Mouse (Mus musculus) neural tube, embryonic 13.5 days (tissue): ENCODE measurements at regions not wholly inside any gene's neighbourhood (a gene's known extent, or its start where the extent isn't known, plus 50 kb on each side); places are given as distances from the start of the nearest gene placed in this dataset.

Source experiments
- ATAC-seq: fragments of 200-750 bp; cut with Nextera tagmentation; 2 replicates; pipeline ENCODE4 v1.8.0; 2017; ENCODE audit warnings: low read depth, mild to moderate bottlenecking, moderate TSS enrichment, moderate library complexity
- H3K27ac ChIP-seq: fragments of 300-500 bp; sonication (generic); replicated peaks from 2 replicates; pipeline ENCODE4 v1.5.1; 2015; ENCODE audit warnings: moderate library complexity, mild to moderate bottlenecking, inconsistent platforms
- H3K27me3 ChIP-seq: fragments of 300-500 bp; sonication (generic); 2 replicates; pipeline ENCODE4 v1.6.1; 2015; ENCODE audit warnings: mild to moderate bottlenecking, inconsistent platforms
- H3K36me3 ChIP-seq: fragments of 300-500 bp; sonication (generic); 2 replicates; pipeline ENCODE4 v1.6.1; 2015; ENCODE audit warnings: mild to moderate bottlenecking, inconsistent platforms
- H3K4me1 ChIP-seq: fragments of 300-500 bp; sonication (generic); replicated peaks from 2 replicates; pipeline ENCODE4 v1.6.1; 2015; ENCODE audit warnings: inconsistent platforms
- H3K4me2 ChIP-seq: fragments of 300-500 bp; sonication (generic); 2 replicates; pipeline ENCODE4 v1.6.1; 2015; ENCODE audit warnings: inconsistent platforms, mild to moderate bottlenecking, moderate library complexity
- H3K4me3 ChIP-seq: fragments of 300-500 bp; sonication (generic); 2 replicates; pipeline ENCODE4 v1.5.1; 2015; ENCODE audit warnings: mild to moderate bottlenecking, inconsistent platforms
- H3K9ac ChIP-seq: fragments of 300-500 bp; sonication (generic); 2 replicates; pipeline ENCODE4 v1.6.1; 2015; ENCODE audit warnings: moderate library complexity, mild to moderate bottlenecking, inconsistent platforms
- H3K9me3 ChIP-seq: fragments of 300-500 bp; sonication (generic); 2 replicates; pipeline ENCODE4 v1.6.1; 2016; ENCODE audit warnings: inconsistent platforms
- WGBS: fragments of 180-500 bp; shearing (Covaris S2); methylation state at CpG from one replicate; pipeline ENCODE4 v1.1.7; 2015; 5-methylcytosine and 5-hydroxymethylcytosine counted together

DNA sequence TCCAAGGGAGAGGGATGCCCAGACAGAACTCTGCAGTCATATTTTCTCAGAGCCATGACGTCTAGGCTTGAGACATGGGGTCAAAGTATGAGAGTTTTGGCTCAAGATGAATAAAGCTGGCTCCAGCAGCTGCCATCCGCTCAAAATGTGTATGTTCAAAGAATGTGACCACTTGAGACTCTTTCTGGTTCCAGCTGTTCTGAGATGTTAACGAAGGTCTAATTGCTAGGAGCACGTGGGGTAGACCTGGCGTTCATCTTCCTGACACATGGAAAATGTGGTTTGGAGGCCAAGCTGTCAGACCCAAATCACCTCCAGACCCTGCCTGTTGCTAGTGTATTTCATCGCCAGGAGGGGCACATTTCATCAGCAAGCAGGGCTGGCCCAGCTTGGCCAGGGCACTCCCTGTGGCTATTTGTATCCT is 58.9 kb upstream of the Ankrd1 start:
- Histone ChIP-seq H3K36me3 (no peaks in the 10 kb centered on the region), H3K4me2 (no peak overlapping the region), H3K27me3 (no peaks in the 10 kb centered on the region), H3K9ac (no peak overlapping the region), H3K4me1 (no peaks in the 10 kb centered on the region), H3K4me3 (no peak overlapping the region), H3K9me3 (no peaks in the 10 kb centered on the region), H3K27ac (no peak overlapping the region)
- 75% methylated on average over 6 of the region's 6 CpGs for WGBS
- no peak for ATAC-seq

DNA sequence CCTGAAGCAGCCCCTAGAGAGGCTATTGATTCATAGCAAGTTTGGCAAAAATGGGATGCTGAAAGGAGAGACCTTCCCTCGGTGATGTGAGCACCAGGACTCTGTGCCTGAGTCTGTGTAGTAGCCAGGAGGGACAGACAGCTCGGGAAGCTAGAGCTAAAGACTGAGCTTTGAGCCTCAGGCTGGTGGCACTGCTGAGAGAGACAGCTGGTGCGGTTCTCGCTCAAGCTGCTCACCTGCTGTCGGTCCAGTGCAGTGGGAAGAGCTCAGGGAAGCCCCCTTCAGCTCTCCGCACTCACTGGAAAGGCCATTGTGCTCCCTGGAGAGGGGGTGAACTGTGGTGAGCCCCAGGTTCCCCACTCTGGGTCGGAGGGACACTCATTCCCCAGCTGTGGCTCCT is 60.4 kb upstream of the Ankrd1 start:
- no peaks in the 10 kb centered on the region for H3K36me3 ChIP-seq
- H3K9me3 ChIP-seq, result no peaks in the 10 kb centered on the region
- H3K27me3 ChIP-seq, result no peaks in the 10 kb centered on the region
- no peak overlapping the region for H3K4me2 ChIP-seq
- no peaks in the 10 kb centered on the region for H3K4me1 ChIP-seq
- H3K27ac ChIP-seq, result no peak overlapping the region
- no peak overlapping the region for H3K4me3 ChIP-seq
- WGBS, result 75% methylated on average over 7 of the region's 7 CpGs
- no peak overlapping the region for H3K9ac ChIP-seq
- no peak for ATAC-seq

DNA sequence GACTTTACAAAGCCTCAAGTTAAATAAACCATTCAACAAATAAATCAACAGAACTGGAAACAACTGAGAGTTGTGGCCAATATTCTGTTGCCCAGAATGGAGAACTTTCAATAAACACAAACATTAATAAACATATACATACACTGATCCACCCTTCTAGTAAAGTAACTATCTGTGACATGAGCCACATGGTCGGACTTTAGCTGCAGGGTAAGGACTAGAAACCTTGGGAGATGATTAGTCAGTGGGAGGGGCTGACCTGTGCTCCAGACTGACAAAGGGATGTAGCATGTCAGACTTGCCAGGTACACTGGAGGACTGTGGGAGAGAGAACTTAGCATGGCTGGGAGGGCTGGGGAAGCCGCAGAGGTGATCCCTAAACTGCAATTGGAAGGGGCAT is 61.6 kb upstream of the Ankrd1 start:
- 70% methylated on average over 2 of the region's 2 CpGs for WGBS
- Histone ChIP-seq H3K27me3 (no peaks in the 10 kb centered on the region), H3K4me2 (no peak overlapping the region), H3K9ac (no peak overlapping the region), H3K4me1 (no peaks in the 10 kb centered on the region), H3K4me3 (no peak overlapping the region), H3K27ac (no peak overlapping the region), H3K9me3 (no peaks in the 10 kb centered on the region), H3K36me3 (no peaks in the 10 kb centered on the region)
- no peak for ATAC-seq

DNA sequence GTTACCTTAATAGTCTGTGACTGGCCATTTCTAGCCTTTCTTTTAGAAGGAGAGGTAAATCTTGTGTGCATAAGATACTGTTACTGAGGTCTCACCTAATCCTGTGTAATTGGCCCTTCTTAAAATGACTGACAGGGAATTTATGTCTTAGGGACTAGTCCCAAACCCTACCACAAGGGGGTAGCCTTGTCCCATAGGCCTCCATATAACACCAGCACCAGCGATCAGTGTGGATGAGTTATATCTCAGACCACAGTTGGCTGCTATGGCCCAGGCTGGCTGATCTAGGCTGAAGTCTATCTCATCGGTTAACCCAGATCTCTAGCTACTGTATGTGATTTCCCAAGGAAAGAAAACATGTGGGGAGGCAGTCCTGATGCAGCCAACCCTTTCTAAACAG is 63.2 kb upstream of the Ankrd1 start:
- H3K4me3 ChIP-seq, result no peak overlapping the region
- no peaks in the 10 kb centered on the region for H3K9me3 ChIP-seq
- no peaks in the 10 kb centered on the region for H3K36me3 ChIP-seq
- H3K4me1 ChIP-seq, result no peaks in the 10 kb centered on the region
- no peaks in the 10 kb centered on the region for H3K27me3 ChIP-seq
- H3K4me2 ChIP-seq, result no peak overlapping the region
- 24% methylated on average over 2 of the region's 2 CpGs for WGBS
- H3K9ac ChIP-seq, result no peak overlapping the region
- no peak overlapping the region for H3K27ac ChIP-seq
- peak; percentile 50; the same call in 1 of the 2 replicates for ATAC-seq

DNA sequence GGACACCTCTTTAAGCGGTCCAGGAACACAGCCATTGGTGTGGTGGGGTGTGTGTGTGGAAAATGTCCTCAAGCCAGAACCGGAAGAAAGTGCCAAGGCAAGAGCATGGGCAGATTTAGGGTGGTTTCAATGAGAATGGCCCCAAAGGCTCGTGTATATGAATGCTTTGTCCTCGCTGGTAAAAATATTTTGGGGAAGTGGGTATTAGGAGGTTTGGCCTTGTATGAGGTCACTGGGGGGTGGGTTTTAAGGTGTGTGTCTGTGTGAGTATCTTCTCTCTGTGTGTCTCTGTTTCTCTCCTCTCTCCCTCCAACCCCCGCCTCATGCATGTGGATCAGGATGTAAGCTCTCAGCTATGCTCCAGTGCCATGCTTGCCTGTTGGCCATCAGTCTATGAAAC is 69.8 kb upstream of the Ankrd1 start:
- H3K27ac ChIP-seq, result no peak overlapping the region
- no peak overlapping the region for H3K4me3 ChIP-seq
- no peaks in the 10 kb centered on the region for H3K27me3 ChIP-seq
- ATAC-seq, result no peak
- no peak overlapping the region for H3K9ac ChIP-seq
- no peaks in the 10 kb centered on the region for H3K4me1 ChIP-seq
- H3K9me3 ChIP-seq, result no peaks in the 10 kb centered on the region
- H3K4me2 ChIP-seq, result no peak overlapping the region
- no peaks in the 10 kb centered on the region for H3K36me3 ChIP-seq
- WGBS, result 89% methylated on average over 5 of the region's 5 CpGs

DNA sequence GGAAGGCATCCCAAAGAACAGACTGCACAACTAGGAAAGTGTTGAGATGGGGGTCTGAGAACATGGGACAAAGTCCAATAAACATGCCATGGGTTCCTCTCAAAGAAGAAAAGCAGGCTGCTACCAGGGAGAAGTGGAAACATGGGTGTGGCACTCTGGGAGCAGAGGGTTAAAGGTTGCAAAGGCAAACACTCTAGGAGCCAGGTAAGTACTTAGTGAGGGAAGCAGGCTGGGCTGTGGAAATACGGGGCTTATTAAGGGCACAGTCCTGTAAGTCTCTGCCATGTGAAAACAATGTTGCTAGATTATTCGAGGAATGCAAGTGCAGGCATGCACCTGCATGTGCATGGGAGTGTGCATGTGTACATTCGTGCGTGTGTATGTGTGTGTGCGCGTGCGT is 71.7 kb upstream of the Ankrd1 start:
- Histone ChIP-seq H3K4me1 (no peaks in the 10 kb centered on the region), H3K9ac (no peak overlapping the region), H3K27me3 (no peaks in the 10 kb centered on the region), H3K4me3 (no peak overlapping the region), H3K9me3 (no peaks in the 10 kb centered on the region), H3K4me2 (no peak overlapping the region), H3K36me3 (no peaks in the 10 kb centered on the region), H3K27ac (no peak overlapping the region)
- WGBS, result 96% methylated on average over 7 of the region's 7 CpGs
- ATAC-seq, result no peak

DNA sequence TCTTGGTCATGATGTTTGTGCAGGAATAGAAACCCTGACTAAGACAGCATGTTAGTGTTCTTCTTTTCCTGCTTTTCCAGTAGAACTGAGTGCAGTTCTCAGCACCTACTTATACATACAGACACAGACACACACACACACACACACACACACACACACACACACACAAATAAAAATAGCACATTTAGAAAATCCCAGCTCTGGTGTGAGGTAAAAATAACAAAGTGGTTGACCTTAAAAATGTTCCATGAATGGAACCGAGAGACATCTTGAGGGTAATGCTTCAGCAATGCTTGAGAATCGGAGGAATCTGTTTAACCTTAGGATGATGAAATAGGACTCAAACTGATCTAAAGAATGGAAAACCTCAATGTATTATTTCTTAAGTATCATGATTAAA is 84.4 kb upstream of the Ankrd1 start:
- Histone ChIP-seq H3K9me3 (no peaks in the 10 kb centered on the region), H3K27me3 (no peaks in the 10 kb centered on the region), H3K9ac (no peak overlapping the region), H3K36me3 (no peaks in the 10 kb centered on the region), H3K27ac (no peak overlapping the region), H3K4me2 (no peak overlapping the region), H3K4me1 (no peaks in the 10 kb centered on the region), H3K4me3 (no peak overlapping the region)
- 95% methylated on average over 2 of the region's 2 CpGs for WGBS
- no peak for ATAC-seq

DNA sequence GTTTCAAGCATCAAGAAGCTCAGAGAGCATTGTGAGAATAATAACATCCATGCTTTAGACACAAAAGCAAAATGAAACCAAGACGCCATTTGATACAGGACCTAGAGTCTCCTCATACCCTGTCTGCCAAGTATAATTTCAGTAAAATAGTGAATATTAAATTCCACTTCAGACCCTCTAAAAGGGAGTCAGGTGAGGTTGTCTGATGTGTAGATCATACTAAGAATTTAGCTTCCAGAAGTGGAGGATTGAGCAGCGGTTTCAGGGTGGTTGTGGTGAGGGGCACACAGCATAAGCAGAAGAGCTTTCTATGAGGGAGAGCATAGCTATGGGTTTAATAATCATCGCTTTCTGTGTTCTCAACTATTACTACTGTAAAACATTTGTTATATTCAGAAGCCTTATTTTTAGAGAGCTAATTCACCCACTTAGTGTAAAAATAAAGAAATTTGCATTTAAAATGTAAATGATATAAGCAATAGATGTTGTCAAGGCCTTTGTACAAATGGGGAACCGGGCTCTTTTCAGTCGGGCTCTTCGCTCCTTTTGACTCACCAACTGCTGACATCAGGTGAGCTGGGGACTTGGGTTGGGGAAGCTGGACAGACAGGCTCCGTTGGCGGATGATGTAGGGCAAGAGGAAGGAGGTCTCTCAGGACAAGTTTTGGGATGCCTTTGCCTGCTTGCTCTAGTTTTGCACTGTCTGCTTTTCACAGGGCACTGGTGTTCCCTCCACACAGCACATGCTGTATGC is 85.2 kb upstream of the Ankrd1 start:
- Histone ChIP-seq H3K9ac (no peak overlapping the region), H3K4me1 (no peaks in the 10 kb centered on the region), H3K36me3 (no peaks in the 10 kb centered on the region), H3K27me3 (no peaks in the 10 kb centered on the region), H3K4me3 (no peak overlapping the region), H3K27ac (no peak overlapping the region), H3K4me2 (no peak overlapping the region), H3K9me3 (no peaks in the 10 kb centered on the region)
- ATAC-seq, result no peak
- 93% methylated on average over 8 of the region's 8 CpGs for WGBS

DNA sequence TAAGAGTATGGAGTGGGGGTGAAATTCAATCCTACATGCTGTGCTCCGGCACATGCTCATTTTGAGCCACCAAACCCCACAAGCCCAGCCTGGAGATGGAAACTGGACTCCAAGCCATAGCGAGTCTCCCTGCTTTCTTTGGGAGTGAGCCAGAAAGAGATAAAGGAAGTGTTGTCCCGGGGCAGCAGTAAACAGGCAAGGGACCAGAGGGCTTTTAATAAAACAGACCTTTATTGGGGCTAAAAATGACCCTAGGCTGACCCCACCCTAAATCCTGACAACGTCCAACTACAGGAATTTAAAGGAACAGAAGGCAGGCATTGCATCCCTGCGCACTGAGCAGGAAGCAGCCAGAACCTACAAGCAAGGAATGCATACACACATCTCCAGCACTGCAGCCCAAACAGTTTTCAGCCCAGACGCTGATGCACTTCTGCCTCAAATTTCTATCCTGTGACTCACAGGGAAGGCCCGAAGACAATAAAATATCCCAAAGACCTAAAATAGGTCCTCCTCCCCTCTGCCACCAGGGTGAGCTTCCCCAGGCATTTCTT is 87.9 kb upstream of the Ankrd1 start:
- no peaks in the 10 kb centered on the region for H3K36me3 ChIP-seq
- peaks cover 1% of the 10 kb centered on the region for H3K4me1 ChIP-seq
- peak overlapping the region; percentile 43 for H3K27ac ChIP-seq
- H3K4me2 ChIP-seq, result no peak overlapping the region
- no peaks in the 10 kb centered on the region for H3K27me3 ChIP-seq
- no peak overlapping the region for H3K9ac ChIP-seq
- 18% methylated on average over 7 of the region's 7 CpGs for WGBS
- no peaks in the 10 kb centered on the region for H3K9me3 ChIP-seq
- ATAC-seq, result 0 out of 2 replicates have a peak, but pooled peaks have one; percentile 15
- no peak overlapping the region for H3K4me3 ChIP-seq

DNA sequence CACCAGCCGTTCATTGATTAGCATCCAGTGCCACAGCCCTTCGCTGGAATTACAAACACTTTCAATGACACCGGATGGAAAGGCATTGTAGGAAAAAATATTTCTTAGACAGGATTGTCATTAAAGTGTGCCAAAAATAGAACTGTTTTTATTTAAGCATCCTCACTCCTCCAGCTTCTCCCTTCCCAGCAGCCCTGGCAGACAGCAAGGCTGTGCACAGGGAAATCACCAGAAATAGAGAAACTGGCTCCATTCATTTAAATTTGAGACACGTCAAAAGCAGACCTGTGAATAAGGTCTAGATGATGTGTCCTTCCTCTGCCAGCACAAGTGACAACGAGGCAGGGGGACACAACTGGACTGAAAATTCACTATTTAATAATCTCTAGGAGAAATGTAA is 88.5 kb upstream of the Ankrd1 start:
- ATAC-seq, result no peak
- Histone ChIP-seq H3K9me3 (no peaks in the 10 kb centered on the region), H3K36me3 (no peaks in the 10 kb centered on the region), H3K9ac (no peak overlapping the region), H3K4me1 (peaks cover 7% of the 10 kb centered on the region), H3K4me3 (no peak overlapping the region), H3K4me2 (no peak overlapping the region), H3K27me3 (no peaks in the 10 kb centered on the region), H3K27ac (peak overlapping the region; percentile 43)
- WGBS, result 60% methylated on average over 5 of the region's 5 CpGs

DNA sequence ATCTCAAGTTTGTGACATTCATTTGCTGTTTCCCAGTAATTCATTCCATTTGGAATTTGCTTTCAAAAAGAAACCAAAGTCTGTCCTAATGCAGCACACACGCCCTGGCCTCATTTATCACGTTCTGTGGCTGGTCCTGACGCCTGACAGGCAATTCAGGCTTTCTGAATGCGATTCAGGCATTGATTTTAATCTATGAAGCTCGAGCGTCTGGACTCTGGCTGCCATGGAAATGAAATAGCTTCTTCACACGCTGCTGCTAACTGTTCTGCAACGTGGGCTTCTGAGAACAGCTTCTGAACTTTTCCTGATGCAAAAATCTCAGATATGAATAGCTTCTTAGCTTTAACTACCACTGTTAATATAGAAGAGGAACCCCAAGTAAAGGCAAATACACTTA is 93.6 kb upstream of the Ankrd1 start:
- 12% methylated on average over 8 of the region's 8 CpGs for WGBS
- ATAC-seq, result no peak
- Histone ChIP-seq H3K4me3 (no peak overlapping the region), H3K4me2 (no peak overlapping the region), H3K27me3 (no peaks in the 10 kb centered on the region), H3K9ac (no peak overlapping the region), H3K36me3 (no peaks in the 10 kb centered on the region), H3K27ac (no peak overlapping the region), H3K4me1 (peaks cover 26% of the 10 kb centered on the region), H3K9me3 (no peaks in the 10 kb centered on the region)

DNA sequence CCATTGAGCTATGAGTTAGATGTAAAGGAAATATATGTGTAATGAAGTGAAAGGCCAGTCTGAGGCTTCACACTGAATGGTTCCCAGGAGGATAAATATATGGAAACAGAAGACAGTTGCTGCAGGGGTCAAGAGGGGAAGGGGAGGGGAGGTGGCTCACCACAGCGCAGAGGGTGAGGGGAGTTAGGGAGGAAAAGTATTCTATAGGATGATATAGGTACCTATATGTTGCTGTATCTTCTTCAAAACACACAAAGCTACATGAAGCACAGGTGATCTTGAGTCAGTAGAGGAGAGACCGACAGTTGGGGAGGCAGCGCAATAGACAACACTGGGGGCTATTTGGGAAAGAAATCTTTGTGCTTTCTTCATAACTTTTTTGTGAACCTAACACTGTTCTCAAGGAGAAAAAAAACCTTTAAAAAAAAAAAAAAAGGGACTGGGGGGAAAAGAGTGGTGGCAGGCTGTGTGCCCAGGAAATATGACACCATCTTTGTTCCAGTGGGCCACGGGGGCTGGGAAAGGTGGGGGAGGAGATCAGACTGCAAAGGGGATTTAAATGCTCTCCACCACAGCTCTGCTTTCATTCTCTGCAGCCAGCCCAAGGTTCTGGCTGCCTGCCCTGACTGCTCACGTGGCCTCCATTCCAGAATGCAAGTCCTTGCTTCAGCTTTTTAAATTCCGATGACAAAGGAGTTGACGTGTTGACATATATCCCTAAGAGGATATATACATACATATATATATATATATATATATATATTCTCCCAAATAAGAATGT is 94.5 kb upstream of the Ankrd1 start:
- H3K4me2 ChIP-seq, result 0 out of 2 replicates have a peak overlapping the region, but pooled peaks have one; percentile 7
- H3K9me3 ChIP-seq, result no peaks in the 10 kb centered on the region
- no peak overlapping the region for H3K9ac ChIP-seq
- no peaks in the 10 kb centered on the region for H3K36me3 ChIP-seq
- peaks cover 26% of the 10 kb centered on the region for H3K4me1 ChIP-seq
- peak; percentile 84; the same call in 1 of the 2 replicates for ATAC-seq
- no peak overlapping the region for H3K27ac ChIP-seq
- H3K27me3 ChIP-seq, result no peaks in the 10 kb centered on the region
- no peak overlapping the region for H3K4me3 ChIP-seq
- 23% methylated on average over 7 of the region's 7 CpGs for WGBS
